Mouse (Mus musculus): Measurements from ENCODE around the gene Acp1. TPM values are rescaled to one million over a fixed set of nuclear protein-coding genes. Genes with fewer than 3 reads are reported as not detected.

The Acp1 gene
- polyA plus RNA-seq, 1 experiment, result 6.7 TPM

GRCm38 (mm10) chr12:30891438-30891837, 20.0 kb downstream of the Acp1 start:
- no peaks in the 10 kb centered on the region for H3K27me3 ChIP-seq (ENCODE audit: control insufficient read depth, insufficient read depth, low read length)
- H3K27ac ChIP-seq (ENCODE audit: control insufficient read depth, insufficient read depth, low read length), result no peak overlapping the region
- H3K4me3 ChIP-seq (ENCODE audit: control insufficient read depth, insufficient read depth, low read length), result no peak overlapping the region
- DNase-seq, result no peak
- no peaks in the 10 kb centered on the region for H3K4me1 ChIP-seq (replicated peaks; ENCODE audit: control insufficient read depth, insufficient read depth, low read length)
- TF ChIP-seq POLR2A (IDR thresholded peaks at IDR 0.05; ENCODE audit: control insufficient read depth, extremely low read depth, insufficient read depth, low read length, poor library complexity) (no peak), CTCF (IDR thresholded peaks at IDR 0.05; ENCODE audit: borderline replicate concordance, control insufficient read depth, extremely low read depth, insufficient read depth, low read length, poor library complexity) (no peak)
- no peaks in the 10 kb centered on the region for H3K36me3 ChIP-seq (ENCODE audit: control insufficient read depth, insufficient read depth, low read length)
- WGBS, result 94% methylated on average over 7 of the region's 7 CpGs

GRCm38 (mm10) chr12:30890067-30890466, 21.3 kb downstream of the Acp1 start:
- TF ChIP-seq POLR2A (IDR thresholded peaks at IDR 0.05; ENCODE audit: control insufficient read depth, extremely low read depth, insufficient read depth, low read length, poor library complexity) (no peak), CTCF (IDR thresholded peaks at IDR 0.05; ENCODE audit: borderline replicate concordance, control insufficient read depth, extremely low read depth, insufficient read depth, low read length, poor library complexity) (no peak)

GRCm38 (mm10) chr12:30888003-30888402, 23.4 kb downstream of the Acp1 start:
- peaks cover 11% of the 10 kb centered on the region for H3K27me3 ChIP-seq (ENCODE audit: control insufficient read depth, insufficient read depth, low read length)
- TF ChIP-seq CTCF (IDR thresholded peaks at IDR 0.05; ENCODE audit: borderline replicate concordance, control insufficient read depth, extremely low read depth, insufficient read depth, low read length, poor library complexity) (no peak), POLR2A (IDR thresholded peaks at IDR 0.05; ENCODE audit: control insufficient read depth, extremely low read depth, insufficient read depth, low read length, poor library complexity) (no peak)
- H3K4me3 ChIP-seq (ENCODE audit: control insufficient read depth, insufficient read depth, low read length), result no peak overlapping the region
- no peaks in the 10 kb centered on the region for H3K36me3 ChIP-seq (ENCODE audit: control insufficient read depth, insufficient read depth, low read length)
- H3K27ac ChIP-seq (ENCODE audit: control insufficient read depth, insufficient read depth, low read length), result no peak overlapping the region
- 94% methylated on average over 4 of the region's 4 CpGs for WGBS
- no peaks in the 10 kb centered on the region for H3K4me1 ChIP-seq (replicated peaks; ENCODE audit: control insufficient read depth, insufficient read depth, low read length)
- no peak for DNase-seq

More at GRCm38 (mm10) chr12:30890067-30890466, 21.3 kb downstream of the Acp1 start:
- DNase-seq, result peak; percentile 17
- Histone ChIP-seq H3K27ac (ENCODE audit: control insufficient read depth, insufficient read depth, low read length) (no peak overlapping the region), H3K4me3 (ENCODE audit: control insufficient read depth, insufficient read depth, low read length) (no peak overlapping the region), H3K36me3 (ENCODE audit: control insufficient read depth, insufficient read depth, low read length) (no peaks in the 10 kb centered on the region), H3K27me3 (ENCODE audit: control insufficient read depth, insufficient read depth, low read length) (no peaks in the 10 kb centered on the region; the same call in 1 of the 2 replicates), H3K4me1 (replicated peaks; ENCODE audit: control insufficient read depth, insufficient read depth, low read length) (no peaks in the 10 kb centered on the region)
- 52% methylated on average over 5 of the region's 5 CpGs for WGBS

- TF ChIP-seq POLR2A (IDR thresholded peaks at IDR 0.05; ENCODE audit: control insufficient read depth, extremely low read depth, insufficient read depth, low read length, poor library complexity), result no peak
- no peak for TF ChIP-seq CTCF (IDR thresholded peaks at IDR 0.05; ENCODE audit: borderline replicate concordance, control insufficient read depth, extremely low read depth, insufficient read depth, low read length, poor library complexity)
- H3K4me1 ChIP-seq (replicated peaks; ENCODE audit: control insufficient read depth, insufficient read depth, low read length), result no peaks in the 10 kb centered on the region
- peaks cover 11% of the 10 kb centered on the region for H3K27me3 ChIP-seq (ENCODE audit: control insufficient read depth, insufficient read depth, low read length)
- no peaks in the 10 kb centered on the region for H3K36me3 ChIP-seq (ENCODE audit: control insufficient read depth, insufficient read depth, low read length)
- no peak for DNase-seq
- H3K4me3 ChIP-seq (ENCODE audit: control insufficient read depth, insufficient read depth, low read length), result no peak overlapping the region
- H3K27ac ChIP-seq (ENCODE audit: control insufficient read depth, insufficient read depth, low read length), result no peak overlapping the region
- 85% methylated on average over 6 of the region's 6 CpGs for WGBS
These were observed 25.5 kb downstream of the Acp1 start for GRCm38 (mm10) chr12:30885891-30886290.

DNA sequence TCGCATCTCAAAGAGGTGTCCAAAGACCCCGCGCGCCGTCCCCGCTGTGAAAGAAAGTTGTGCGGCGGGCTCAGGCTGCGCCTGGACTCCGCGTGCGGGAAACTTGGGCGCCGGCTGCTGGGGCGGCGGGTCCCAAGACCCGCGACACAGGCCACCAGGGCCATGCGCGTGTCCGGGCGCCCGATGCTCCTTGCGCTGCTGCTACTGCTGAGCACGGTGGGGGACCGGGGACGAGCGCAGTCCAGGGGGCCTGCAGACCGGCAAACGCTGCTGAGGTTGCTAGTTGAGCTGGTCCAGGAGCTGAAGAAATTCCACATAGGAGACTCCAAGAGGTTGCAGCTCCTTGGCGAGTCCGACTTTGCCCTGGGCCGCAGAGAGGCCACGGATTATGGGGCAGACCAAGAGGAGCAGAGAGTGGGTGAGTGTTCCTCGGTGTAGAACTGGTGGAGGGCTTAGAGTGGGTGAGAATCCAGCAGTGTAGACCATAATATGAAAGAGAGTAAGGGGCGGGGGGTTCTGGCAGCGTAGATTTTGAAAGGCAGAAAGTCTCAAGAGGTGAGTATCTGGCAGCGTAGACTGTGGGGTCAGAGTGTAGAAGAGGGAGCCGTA, 26.7 kb downstream of the Acp1 start:
- no peak for DNase-seq
- Histone ChIP-seq H3K27me3 (ENCODE audit: control insufficient read depth, insufficient read depth, low read length) (peaks cover 11% of the 10 kb centered on the region), H3K27ac (ENCODE audit: control insufficient read depth, insufficient read depth, low read length) (no peak overlapping the region), H3K4me3 (ENCODE audit: control insufficient read depth, insufficient read depth, low read length) (no peak overlapping the region), H3K4me1 (replicated peaks; ENCODE audit: control insufficient read depth, insufficient read depth, low read length) (no peaks in the 10 kb centered on the region), H3K36me3 (ENCODE audit: control insufficient read depth, insufficient read depth, low read length) (no peaks in the 10 kb centered on the region)
- 16% methylated on average over 39 of the region's 39 CpGs for WGBS
- TF ChIP-seq CTCF (IDR thresholded peaks at IDR 0.05; ENCODE audit: borderline replicate concordance, control insufficient read depth, extremely low read depth, insufficient read depth, low read length, poor library complexity), result no peak
- no peak for TF ChIP-seq POLR2A (IDR thresholded peaks at IDR 0.05; ENCODE audit: control insufficient read depth, extremely low read depth, insufficient read depth, low read length, poor library complexity)

GRCm38 (mm10) chr12:30883986-30884621, 27.3 kb downstream of the Acp1 start, which contains the start of gene Alkal2:
TSS of gene Alkal2 (plus strand) at chr12:30884322.
- no peaks in the 10 kb centered on the region for H3K4me1 ChIP-seq (replicated peaks; ENCODE audit: control insufficient read depth, insufficient read depth, low read length)
- H3K4me3 ChIP-seq (ENCODE audit: control insufficient read depth, insufficient read depth, low read length), result no peak within 1 kb of the TSS
- DNase-seq, result no peak
- H3K27me3 ChIP-seq (ENCODE audit: control insufficient read depth, insufficient read depth, low read length), result peaks cover 11% of the 10 kb centered on the region
- no peaks in the 10 kb centered on the region for H3K36me3 ChIP-seq (ENCODE audit: control insufficient read depth, insufficient read depth, low read length)
- 4% methylated on average over 58 of the region's 58 CpGs for WGBS
- TF ChIP-seq CTCF (IDR thresholded peaks at IDR 0.05; ENCODE audit: borderline replicate concordance, control insufficient read depth, extremely low read depth, insufficient read depth, low read length, poor library complexity), result no peak
- no peak for TF ChIP-seq POLR2A (IDR thresholded peaks at IDR 0.05; ENCODE audit: control insufficient read depth, extremely low read depth, insufficient read depth, low read length, poor library complexity)
- H3K27ac ChIP-seq (ENCODE audit: control insufficient read depth, insufficient read depth, low read length), result no peak within 1 kb of the TSS
